Mouse (Mus musculus) thymus, adult 2 months (tissue): ENCODE measurements around the gene Acsbg1.

ENCODE experiments used
- CTCF ChIP-seq: fragments of 200-500 bp; IDR thresholded peaks from 2 replicates; pipeline ENCODE4 v1.5.1; 2012; ENCODE audit warnings: mild to moderate bottlenecking, control low read depth, low read length, moderate library complexity, borderline replicate concordance; ENCODE audit not compliant: control insufficient read depth, poor library complexity, insufficient read depth; ENCODE audit errors: extremely low read depth
- POLR2A ChIP-seq: fragments of 200-500 bp; IDR thresholded peaks from 2 replicates; pipeline ENCODE4 v1.6.1; 2012; ENCODE audit warnings: mild to moderate bottlenecking, low read length, control low read depth, moderate library complexity; ENCODE audit not compliant: control insufficient read depth, poor library complexity, insufficient read depth; ENCODE audit errors: extremely low read depth

DNA sequence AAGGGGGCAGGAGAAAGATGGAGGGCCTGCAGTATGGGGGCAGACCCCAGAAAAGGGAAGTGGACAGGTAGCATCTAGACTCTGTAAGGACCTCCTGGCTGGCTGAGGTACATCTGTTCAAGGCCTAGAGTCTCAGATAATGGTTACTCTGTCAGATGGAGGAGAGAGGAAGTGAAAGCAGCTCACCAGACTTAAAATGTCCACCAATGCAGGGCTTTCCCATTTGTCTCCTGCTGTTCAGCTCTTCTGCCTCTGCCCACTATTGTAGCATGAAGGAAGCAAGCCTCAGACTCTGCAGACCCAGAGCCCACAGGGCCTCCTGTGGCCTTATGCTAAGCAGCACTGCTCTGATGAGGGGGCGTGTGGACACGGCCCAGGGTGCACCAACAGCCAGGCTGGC, 106.6 kb downstream of the Acsbg1 start:
- TF ChIP-seq POLR2A (no peak), CTCF (no peak)
